Mouse (Mus musculus) thymus, postnatal 0 days (tissue): ENCODE data around the gene Pparg. TPM values are rescaled to one million over a fixed set of nuclear protein-coding genes. Genes with fewer than 3 reads are reported as not detected.
A peak's percentile ranks its signal among the peaks of the same experiment; 100 is the strongest.

Experiments
- DNase-seq: peaks from one replicate; pipeline ENCODE4 v3.0.0-alpha.2; 2015; ENCODE audit warnings: low spot score
- polyA plus RNA-seq: library from polyadenylated mRNA; unstranded; fragments of >200 nt; fragmentation: Nextera tagmentation; extraction: Ambion mirVana; gene quantifications from 2 replicates; pipeline ENCODE4 v1.2.1, GENCODE M21; 2015

Gene Pparg
- polyA plus RNA-seq, 1 experiment from 2014 or later, result 5.9 TPM

DNA sequence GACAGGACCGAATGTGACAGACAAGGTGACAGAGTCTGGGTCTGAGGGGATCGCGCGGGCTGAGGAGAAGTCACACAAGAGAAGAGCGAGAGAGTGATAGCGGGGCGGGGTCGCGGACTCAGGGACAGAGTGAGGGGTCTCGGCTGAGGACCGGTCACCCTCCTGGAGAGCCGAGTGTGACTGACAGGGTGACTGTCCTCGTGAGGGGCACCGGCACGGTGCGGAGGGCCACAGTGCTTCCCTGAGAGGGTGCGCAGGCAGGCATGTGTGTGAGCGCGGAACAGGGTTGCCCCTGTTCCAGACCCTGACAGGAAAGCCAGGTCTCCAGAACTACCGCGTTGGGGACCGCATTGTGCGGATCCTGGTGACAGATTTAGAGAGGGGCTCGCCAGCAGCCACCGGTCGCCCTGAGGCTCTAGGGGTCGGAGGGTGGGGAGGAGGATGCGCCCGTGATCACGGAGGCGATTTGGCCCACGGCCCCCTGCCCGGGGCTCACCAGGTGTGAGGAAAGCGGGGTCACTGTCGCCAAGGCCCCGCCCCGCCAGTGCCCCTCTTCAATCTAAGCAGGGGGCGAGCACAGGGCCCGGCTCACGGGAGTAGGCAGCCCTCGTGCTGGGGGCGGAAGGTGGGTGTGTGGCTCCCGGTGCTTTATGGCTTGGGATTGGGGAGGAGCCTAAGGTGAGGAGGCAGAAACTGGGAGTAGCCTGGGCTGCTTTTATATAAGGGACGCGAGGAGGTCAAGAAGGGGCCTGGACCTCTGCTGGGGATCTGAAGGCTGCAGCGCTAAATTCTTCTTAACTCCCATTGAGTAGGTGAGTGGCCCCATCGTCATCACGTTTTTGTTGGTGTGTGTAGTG, 1.1 kb downstream of the Pparg start:
- DNase-seq, result peak; percentile 25

- DNase-seq, result no peak
These were observed 6.3 kb downstream of the Pparg start for GRCm38 (mm10) chr6:115366869-115367610.

- no peak for DNase-seq
These were observed 14.4 kb downstream of the Pparg start for GRCm38 (mm10) chr6:115374871-115375852.

DNA sequence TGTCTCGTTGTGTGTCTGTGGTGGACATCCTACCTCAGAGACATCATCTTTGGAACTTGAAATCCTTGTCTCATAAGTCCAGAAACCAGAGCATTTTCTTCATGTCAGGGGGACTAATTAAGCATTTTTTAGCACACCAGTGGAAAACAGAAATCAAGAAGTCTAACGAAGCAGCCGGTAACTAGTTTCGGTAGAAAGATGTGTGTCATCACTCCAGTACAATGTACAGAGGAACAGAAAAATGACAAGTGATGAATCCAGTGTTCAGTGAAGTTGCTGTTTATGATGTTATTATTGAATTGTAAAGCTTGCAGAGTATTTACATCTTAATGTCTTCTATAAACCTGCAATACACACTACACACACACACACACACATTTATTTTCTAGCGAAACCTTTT, 19.8 kb downstream of the Pparg start:
- no peak for DNase-seq

GRCm38 (mm10) chr6:115382712-115383111, 22.0 kb downstream of the Pparg start:
- no peak for DNase-seq

- no peak for DNase-seq
These were observed 29.3 kb downstream of the Pparg start for GRCm38 (mm10) chr6:115389945-115390540.

- no peak for DNase-seq
These were observed 36.2 kb downstream of the Pparg start for GRCm38 (mm10) chr6:115396911-115397310.

DNA sequence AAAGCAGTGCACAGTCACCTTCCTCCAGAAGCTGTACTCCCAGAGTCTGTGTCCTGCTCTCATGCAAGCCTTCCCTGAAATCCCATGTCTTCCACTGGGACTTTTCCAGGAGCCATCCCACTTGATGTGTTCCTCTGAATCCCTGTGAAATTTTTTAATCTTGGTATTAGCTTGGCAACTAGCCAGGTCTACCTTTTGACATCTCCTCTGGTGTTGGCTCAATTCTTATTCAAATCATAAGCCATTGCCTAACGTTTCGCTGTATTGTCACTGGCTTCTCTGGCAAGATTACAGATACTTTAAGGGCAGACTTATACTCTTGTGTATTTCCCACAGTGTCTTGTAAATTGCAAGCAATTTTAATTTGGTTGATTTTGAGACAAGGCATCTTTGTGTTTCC, 43.6 kb downstream of the Pparg start:
- no peak for DNase-seq

DNA sequence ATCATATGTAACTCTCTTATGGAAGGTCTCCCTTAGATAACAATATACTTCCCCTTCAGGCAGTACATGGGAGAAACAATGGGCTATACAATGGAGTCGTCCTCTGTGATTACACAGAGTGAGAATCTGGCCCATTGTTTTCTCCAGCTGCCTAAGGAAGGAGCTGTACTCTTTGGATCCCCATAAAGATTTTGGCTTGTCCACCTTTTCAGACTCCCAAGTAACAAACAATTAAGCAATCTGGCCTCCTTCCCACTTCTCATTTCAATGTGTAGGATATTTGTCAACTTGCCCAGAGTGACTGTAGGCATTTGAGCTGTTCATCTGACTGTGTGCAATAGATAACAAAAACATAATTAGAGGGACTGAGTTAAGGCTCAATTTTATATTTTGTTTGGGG, 50.7 kb downstream of the Pparg start:
- DNase-seq, result no peak

GRCm38 (mm10) chr6:115418171-115418570, 57.4 kb downstream of the Pparg start:
- no peak for DNase-seq

GRCm38 (mm10) chr6:115418964-115419363, 58.2 kb downstream of the Pparg start:
- DNase-seq, result no peak

DNA sequence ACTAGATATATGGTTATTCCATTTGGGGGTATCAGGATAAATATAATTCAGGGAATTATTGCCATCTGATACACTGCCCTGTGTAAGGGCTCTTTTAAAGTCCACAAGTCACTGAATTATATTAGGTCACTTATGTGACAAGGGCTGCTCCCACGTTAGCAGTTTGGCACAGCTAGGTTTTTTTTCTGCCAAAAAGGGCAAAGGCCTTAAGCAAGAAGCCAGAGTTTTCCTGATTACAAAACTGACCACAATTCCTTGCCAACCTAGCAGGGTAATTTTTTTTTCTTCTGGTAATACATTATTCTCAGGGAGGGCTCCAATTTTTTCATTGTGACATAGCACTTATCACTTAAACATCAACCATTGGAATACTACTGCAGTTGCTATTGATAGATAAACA, 60.2 kb downstream of the Pparg start:
- DNase-seq, result no peak

DNA sequence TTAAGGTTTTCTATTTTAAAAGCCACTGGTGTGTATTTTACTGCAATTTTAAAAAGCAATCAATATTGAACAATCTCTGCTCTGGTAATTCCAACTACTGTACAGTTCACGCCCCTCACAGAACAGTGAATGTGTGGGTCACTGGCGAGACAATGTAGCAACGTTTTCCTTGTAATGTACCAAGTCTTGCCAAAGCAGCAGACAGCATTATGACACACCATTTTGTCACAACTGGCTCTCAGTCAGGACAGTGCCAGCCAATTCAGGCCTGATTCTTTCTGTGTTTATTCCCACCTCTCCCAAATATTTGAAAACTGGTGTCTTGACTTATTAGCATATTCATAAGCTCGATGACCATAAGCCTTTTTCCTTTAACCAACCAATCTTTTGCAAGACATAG, 60.9 kb downstream of the Pparg start:
- no peak for DNase-seq

GRCm38 (mm10) chr6:115424433-115424832, 63.7 kb downstream of the Pparg start:
- no peak for DNase-seq

GRCm38 (mm10) chr6:115432726-115433125, 72.0 kb downstream of the Pparg start:
- DNase-seq, result no peak

GRCm38 (mm10) chr6:115434054-115434453, 73.3 kb downstream of the Pparg start:
- DNase-seq, result no peak

DNA sequence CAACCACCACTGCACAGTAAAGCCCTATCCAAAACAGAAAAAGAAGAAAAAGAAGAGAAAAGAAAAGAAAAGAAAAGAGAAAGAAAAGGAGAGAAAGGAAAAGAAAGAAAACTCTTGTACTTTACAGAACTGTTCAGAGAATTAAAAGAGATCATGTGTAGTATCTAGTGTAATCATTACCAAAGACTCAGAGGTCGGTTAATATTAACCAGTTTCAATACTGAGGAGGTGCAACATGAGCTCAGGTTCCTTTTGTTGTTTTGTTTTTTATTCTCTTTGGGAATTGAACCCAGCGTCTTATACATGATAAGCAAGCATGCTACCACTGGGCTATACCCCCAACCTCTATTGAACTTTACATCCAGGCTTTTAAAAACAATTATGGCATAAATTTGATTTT, 74.1 kb downstream of the Pparg start:
- DNase-seq, result no peak

- no peak for DNase-seq
These were observed 79.7 kb downstream of the Pparg start for GRCm38 (mm10) chr6:115440231-115441006.

- no peak for DNase-seq
These were observed 91.8 kb downstream of the Pparg start for GRCm38 (mm10) chr6:115452501-115452900.

GRCm38 (mm10) chr6:115462743-115463337, 102.1 kb downstream of the Pparg start:
- no peak for DNase-seq
